Mouse (Mus musculus): ENCODE data around the gene Resp18.

Gene Resp18

DNA sequence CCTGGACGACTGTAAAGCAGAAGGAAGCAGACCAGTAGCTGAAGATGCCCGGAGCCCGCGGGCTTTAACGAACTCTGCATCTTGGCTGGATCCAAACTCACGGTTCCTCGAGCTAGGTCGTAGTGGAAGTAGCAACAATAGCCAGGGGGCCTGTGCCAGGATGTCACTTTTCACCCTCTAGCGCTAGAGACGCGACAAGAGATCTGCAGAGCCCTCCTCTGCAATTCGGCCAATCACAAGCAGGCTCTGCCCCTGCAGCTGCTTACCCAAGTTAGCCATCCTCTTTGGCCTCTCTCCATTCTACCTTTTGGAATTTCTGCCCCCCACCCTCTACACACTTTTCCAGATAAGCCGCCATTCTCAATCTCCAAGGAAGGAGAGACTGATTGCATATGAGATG lies at the start of gene Resp18:
Gene Resp18 (minus strand): TSS at position 188 of the 400 bp plus-strand sequence.
- DNase-seq: no peak

DNA sequence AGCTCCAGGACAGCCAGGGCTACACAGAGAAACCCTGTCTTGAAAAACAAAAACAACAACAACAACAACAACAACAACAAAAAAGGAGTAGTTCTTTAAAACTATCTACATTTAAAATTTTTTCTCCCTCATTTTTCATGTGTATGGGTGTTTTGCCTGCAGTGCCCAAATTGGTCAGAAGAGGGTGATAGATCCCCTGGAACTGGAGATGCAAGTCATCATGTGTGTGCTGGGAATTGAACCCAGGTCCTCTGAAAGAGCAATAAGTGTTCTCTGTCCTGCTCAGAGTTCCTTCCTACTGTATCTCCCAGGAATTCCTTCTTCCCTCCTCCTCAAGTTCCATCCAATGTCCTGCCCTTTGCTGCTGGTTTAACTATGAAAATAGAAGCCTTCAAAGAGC lies 49.2 kb upstream of the Resp18 start:
- no peak for DNase-seq

DNA sequence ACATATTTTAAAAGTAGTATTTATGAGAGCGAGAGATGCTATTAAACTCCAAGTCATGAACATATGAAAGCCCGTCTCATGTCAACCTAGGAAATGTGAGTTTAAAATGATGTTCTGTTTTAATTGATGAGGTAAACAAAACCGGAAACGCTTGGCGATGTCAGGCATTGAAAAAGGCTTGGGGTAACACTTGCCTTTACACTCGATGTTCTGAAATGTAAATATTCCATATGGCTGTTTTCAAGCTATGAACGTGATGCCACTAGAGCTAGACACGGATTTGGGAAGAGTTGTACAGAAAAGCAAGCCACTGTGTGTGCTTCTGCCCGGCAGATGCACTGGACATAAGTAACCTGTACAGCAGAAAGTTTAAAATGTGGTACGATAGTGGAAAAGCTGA lies 41.0 kb upstream of the Resp18 start:
- no peak for DNase-seq

DNA sequence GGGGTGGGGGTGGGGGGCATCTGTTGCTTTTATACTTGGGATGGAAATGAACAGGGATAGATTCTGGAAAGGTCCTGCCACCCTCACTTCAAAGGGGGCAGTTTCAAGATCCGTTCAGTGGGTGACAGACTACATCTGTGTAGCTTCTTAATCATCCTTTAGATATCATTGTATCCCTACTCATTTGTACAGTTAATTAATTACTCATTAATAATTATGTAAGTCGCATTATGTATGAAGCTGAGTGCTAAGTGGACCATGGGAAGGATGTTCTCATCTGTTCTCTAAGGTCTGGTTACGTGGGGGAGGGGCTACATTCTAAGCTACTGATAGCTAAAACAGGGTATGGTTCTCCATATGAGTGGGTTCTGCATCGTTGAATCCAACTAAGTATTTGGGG lies 40.5 kb upstream of the Resp18 start:
- no peak for DNase-seq

DNA sequence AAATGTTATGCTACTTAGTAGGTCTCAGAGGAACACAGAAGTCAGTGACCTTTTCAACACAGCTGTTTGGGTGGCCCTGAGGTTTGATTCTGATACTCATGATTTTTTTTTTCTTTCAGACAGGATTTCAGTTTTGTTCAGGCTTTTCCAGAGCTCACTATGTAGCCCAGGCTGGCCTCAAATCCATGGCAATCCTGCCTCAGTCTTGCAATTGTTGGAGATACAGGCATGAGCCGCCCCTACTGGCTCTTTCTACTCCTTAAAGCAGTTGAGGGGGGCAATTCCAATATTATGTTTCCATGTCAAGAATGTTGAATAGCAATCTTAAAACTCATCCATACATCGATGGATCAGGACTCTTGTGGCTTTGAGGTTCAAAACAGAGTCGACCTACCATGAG lies 40.1 kb upstream of the Resp18 start:
- no peak for DNase-seq

DNA sequence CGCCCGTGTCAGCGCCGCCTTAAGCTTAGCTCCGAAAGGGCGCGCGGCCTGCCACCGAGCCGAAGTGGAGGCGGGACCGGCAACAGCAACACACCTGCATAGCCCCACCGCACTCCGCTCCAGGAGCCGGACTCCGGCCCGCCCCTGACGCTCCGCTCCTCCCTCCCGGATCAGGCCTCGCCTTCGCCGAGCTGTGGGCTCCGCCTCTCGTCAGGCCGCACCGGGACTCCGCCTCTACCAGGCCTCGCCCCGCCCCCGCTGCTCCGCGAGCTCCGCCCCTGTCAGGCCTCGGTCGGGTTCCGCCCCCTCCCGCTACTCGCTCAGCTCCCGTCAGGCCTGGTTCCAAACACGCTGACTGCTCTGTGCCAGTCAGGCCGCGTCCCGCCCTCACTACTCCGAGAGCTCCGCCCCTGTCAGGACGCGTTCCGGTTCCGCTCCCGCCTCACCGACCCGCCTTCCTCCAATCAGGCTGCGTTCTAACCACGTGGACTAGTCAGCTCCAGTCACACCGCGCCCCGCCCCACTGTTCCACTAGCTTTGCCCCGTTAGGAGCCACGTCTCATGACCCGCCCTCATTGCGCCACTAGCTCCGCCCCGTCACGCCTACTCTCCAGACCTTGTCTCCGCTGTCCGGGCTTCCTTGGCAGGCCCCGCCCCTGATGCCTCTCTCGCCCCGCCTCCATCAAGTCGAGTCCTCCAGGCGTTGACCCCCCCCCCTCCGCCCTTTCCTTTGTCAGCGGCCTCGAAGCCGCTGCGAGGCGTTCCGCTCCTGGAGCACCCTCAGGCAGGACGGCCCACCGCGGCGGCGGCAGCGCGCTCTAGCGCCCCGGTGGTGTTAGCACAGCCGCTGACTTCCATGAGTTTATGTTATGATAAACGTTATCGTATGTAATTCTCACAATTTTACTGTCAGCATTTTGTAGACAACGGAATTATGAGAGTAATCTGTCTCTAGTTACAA lies 39.3 kb upstream of the Resp18 start, which contains the start of gene Dnpep:
Gene Dnpep (minus strand): TSS at position 750 of the 961 bp plus-strand sequence.
- peak; percentile 100 for DNase-seq

DNA sequence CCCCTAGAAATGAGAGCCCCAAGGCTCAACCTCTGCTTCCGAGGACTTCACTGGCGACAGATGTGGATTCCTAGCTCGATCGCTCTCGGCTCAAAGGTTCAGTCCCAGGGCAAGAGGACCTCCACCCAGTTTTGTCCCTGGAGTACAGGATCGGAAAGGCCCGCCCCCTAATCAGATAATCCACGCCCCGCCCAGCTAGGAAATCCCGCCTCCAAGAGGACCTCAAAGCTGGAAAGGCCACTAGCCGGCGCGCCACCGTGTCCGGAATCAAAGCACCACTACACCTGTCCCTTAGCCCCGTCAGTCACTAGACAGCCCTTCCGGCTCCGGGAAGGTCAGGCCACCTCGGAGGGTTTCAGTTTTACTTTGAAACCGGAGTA lies 38.6 kb upstream of the Resp18 start:
- DNase-seq: peak; percentile 93

DNA sequence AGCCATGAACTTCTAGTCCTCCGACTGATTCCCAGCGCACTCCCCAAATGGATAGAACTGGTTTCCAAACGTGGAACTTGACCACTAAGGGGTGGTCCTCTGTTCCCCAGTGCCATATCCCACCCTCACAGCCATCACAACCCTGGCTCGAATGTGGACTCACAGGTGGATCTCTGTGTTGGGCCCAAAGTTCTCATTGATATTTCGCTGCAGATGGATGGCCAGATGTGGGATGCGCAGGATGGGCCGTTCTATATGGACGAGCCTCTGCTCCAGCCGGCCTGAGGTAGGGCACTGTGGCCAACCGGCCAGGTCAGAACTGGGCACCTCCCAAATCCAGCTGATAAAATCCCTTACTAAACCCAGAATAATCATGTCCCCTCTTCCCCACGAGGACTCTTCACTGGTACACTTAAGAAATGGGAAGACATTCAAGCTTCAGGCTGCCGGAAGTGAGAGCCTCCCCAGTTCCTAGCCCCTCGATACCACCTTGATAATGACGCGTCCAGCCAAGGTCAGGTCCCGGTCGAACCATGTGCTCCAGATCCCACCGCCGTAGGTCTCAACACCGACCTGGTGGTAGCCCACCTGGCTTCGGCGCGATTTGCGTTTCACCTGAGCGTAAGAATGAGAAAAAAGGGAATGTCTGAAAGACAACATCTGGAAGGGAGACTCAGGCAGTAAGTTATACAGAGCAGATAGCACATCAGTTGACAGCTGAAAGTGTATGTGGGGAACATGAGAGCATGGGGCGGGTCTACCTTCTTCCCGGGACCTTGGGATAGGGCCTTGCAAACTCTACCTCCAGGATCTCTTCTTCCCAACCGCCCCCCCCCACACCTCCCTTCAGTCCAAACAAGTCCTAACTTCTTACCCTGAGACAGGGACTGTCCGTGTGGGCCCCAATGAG lies 37.5 kb upstream of the Resp18 start:
- no peak for DNase-seq

DNA sequence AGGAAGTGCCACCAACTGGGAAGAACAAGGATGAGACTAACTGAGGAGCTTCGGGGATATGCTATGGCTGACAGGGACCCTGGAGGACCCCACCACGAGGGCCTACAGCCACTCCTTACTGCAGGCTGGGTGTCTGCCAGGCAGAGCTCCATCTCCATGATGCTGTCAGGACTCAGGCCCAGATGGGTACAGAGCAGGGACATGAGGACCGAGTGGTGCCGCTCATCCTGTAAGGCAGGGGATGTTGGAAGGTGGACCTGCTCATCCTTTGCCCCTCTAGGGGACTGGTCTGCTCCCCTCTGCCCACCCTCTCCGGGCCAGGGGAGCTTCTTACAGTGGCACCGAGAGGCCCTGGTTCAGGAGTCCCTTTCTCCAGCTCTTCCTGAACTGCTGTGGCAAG lies 36.8 kb upstream of the Resp18 start:
- no peak for DNase-seq

DNA sequence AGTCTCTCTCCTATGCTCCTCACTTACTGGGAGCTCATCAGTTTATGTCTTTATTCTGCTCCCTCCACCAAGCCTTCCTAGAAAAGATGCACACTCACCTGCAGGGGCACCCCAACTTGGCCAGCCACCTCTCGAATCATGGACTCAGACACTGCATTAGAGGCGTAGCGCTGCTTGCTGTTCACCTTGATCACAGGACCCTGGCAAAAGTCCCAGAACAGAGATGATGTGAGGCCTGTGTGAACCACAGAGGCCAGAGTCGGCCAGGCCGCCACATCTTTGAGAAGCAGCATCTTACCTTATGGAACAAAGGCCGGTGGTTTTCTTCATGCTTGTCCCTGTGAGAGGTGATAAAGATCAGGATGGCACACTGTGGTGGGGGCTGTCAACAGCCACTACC lies 33.5 kb upstream of the Resp18 start:
- no peak for DNase-seq

DNA sequence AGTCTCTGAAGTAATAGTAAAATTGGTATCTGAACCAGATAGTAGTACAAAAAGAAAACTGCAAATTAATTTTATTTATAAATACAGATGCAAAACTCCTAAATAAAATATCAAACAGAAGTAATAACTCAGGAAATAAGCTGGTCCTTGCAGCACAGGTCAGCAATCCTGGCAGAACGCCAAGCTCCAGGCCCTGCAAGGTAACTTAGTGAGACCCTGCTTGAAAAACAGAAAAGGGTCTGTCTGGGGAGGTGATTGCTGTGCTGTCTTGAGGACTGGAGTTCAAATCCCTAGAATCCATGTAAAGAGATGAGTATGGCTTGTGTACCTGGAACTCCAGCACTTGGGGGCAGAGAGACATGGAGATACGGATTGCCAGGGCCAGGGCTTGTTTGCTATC lies 26.4 kb upstream of the Resp18 start:
- no peak for DNase-seq

DNA sequence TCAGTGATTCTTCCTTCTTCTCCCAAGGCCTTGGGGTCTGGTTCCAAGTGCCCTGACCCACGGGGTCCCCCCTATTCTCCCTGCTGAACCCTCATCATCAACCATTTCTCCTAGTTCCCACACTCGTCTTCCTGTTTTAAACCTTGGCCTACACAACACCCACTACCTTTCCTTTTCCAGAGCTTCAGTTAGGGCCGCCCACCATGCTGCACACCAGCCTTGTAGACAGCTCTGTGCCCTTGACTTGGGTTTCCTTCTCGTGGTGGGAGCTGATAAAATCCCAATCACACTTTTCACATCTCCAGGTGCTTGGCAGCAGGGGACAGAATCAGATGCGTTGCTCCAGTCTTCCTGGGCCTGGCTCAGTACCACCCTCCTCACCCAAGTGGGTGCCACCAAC lies 16.1 kb upstream of the Resp18 start:
- DNase-seq: no peak

DNA sequence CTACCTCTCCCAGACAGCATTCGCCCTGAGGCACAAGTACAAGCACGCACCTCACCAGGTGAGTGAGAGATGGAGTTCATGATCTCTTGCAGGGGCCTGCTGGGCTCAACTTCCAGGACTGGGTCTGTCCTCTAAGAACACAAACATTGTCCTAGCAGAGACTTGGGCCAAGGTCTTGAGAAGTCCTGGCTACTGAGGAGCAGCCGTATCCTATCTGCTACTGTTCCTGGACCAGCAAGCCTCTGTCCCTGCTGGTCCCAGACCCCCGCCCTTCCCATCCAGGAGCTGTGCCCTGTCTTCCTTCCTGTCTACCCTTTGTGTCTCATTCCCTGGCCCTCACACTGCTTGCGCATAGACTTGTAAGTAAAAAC lies 15.1 kb upstream of the Resp18 start:
- no peak for DNase-seq

DNA sequence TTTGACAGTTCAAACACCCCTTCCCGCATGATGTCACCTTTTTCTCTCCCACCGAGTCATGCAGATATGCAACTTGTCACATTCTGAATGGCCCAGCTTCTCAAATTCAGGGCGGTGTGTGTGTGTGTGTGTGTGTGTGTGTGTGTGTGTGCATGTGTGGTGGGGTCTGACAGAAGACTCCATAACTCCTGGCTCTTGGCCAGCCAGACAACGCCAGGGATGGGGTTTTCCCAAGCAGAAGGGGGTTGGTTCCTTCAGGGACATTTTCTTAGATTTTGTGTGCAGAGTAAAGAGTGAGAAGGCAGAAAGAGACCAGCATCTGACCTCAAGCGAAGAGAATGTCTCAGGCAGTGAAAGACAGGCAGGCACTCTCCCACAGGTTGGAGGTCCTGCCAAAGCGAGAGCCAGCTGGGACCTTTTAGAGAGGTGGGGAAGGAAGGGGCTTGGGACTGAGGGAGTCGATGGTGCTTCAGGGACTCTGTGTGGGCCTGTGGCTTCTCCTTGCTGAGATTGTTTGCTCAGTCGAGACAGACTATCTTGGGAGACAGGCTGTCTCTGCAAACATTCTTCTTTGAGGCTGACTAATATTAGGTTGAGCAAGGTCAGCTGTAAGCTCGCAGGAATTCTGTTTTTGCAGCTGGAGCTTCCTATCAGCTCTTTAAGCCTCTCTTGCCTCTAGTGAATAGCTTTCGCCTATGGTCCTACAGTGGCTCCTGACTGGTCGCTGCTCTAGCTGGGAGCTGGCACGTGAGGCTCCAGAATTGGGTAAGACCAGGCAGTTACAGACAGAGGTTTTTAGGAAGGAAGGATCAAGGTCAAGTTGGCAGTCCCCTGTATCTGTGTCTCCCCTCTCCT lies 14.5 kb upstream of the Resp18 start:
- DNase-seq: peak; percentile 22

DNA sequence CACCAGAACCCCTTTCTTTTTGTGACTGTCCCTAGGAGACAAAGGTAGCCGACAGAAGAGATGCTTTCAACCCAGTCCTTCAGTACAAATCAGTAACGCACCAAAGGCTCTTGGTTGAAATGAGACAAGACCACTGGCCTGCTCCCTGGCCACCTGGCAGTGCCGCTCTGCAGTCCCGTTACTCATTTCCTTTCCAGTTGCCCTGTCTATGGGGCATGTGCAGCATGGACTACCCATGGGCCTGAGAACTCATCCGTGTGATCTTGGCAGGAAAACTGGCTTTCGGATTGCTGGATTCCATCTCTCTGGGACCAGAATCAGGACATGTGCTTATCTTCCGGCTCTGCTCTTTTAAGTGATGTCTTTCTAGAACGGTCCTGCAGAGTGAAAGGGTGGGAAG lies 13.1 kb upstream of the Resp18 start:
- DNase-seq: no peak

DNA sequence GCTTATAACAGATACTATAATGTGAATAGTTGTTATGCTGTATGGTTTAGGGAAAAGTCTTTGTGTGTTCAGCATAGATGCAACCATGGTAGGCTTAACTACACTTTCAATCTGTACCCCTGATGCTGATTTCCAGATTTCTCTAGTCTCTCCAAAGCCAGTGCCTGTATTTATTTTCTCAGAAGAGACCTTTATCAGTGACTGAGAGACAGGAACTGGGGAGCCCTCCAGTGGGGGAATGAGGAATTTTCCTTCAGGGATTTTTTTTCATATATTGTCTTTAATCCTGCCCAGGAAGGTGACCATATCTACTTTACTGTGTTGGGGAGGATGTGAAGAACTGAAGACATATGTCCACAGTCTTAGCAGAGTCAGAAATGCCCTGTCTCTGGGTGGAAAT lies 12.4 kb upstream of the Resp18 start:
- DNase-seq: peak; percentile 37

DNA sequence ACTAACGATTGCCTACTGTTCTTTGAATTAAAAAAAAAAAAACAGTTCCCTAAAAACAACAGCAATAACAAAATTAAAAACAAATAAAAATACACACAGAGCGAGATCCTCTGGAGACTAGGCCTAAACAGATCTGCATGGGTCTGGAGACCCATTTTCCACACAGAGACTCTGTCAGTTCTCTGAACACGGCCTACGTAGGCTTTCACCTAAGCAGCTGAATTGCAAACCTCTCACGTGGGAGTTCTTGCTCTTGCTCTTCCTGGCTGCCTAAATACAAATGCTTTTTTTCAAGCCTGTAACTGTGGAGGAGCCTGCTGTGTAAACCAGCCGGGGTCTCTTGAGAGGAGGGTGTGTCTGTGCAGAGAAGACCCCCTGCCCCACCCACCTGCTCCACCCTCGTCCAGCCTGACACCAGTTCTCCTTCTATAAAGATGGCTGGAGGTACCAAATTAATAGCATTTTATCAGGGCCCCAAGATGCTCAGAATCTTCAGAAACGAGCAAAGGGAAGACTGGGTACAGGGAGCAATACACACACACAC lies 11.7 kb upstream of the Resp18 start:
- no peak for DNase-seq

DNA sequence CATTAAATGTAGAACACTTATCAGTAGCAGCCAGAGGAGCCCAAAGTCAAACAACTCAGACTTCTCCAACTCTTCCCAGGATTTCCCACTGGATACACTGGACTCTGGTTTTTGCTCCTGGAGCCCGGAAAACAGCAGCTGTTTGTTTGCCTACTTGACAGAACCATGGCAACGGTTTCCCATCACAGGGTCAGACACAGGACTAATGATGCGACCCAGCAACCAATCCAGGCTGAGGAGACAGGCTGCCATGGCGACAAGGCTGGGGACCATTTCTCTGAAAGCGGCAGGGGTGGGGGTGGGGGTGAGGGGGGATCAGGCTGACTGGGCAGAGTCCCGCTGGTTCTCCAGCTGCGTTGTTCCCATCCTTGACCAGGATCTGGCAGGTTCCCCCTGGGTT lies 11.2 kb upstream of the Resp18 start:
- DNase-seq: peak; percentile 31

DNA sequence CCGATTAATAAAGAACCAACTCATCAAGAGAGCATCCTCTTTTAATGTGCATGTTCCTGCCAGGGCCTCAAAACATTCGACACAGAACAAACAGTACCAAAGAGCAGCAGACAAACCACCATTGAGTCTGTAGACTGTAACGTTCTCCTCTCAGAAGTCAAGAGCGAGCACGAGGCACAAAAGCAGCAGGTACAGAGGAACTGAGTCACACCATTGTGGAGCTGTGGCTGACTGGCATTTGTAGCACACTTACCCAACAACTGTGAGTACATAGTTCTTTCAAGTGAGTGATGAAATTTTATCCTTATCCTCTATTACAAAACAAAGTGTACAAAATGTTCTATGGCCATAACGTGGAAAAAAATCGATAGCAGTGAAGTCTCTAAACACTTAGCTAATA lies 6.7 kb upstream of the Resp18 start:
- no peak for DNase-seq

DNA sequence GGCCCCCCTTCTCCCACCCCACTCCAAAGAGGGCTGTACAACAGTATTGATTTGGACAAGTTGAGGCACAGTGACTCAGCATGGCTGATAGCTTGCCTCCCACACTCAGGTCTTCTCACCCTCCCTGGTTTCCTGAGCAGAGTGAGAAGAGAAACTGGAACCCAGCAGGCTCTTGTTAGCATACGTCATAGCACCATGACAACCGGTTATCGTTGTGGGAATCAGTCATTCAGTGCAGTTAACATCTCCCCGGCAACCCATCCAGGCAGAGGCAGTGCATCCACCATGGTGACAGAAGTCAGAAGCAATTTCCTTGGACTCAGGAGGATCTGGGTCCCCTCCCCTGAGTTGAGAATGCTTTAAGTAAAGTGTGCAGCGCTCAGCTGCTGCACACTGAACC lies 4.8 kb upstream of the Resp18 start:
- DNase-seq: no peak

DNA sequence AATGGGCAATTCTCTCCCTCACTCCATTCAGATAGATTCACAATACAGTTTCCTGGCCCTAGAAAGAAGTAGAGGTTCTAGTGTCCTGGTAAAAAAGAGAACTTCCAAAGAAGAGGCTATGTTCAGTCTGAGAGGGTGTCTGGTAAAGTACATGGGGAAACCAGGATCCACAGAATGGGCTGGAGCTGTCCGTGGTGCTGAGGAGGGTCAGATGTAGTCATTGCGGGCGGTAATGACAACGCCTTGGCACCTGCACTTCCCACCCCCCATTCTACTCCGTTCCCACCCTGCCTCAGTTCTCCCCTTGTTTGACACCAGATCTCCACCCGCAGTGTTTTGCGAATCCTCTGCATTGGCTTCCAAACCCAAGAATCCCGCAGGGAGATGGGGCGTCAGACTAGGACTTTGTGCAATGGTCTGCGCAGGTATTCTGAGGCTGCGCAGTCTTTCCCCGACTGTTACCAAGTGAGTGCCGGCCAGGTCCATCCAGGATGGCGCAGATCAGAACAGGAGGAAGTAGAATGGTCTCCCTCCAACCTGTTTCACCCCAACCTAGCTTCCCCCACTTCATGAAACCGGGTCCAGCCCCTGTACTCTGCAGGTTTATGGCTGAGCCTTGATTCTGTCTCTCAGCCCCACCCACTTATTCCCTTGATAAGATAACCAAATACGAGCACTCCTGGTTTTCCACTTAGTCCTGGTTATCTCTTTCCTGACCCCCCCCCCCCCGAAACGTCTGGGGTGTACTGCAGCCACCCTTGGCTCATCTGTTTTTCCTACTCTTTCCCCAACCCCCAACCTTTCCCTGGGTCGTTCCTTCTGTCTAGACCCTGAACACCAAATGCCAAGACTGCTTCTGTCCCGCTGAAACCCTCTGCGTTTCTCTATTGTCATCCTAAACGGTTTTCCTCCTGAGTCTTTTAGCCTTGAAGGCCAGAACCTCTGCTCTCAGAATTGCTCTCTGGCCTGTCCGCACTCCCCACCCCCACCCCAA lies 723 bp downstream of the Resp18 start:
- peak; percentile 57 for DNase-seq
